Mouse (Mus musculus) C2C12 (cell line): ENCODE measurements around the gene Slc44a1. TPM values are rescaled to one million over a fixed set of nuclear protein-coding genes. Genes with fewer than 3 reads are reported as not detected.

Source experiments
- H3K27me3 ChIP-seq: one replicate; pipeline ENCODE4 v1.6.1; 2011; ENCODE audit not compliant: control insufficient read depth, insufficient read depth, insufficient read length
- H3K36me3 ChIP-seq: one replicate; pipeline ENCODE4 v1.6.1; 2011; ENCODE audit not compliant: control insufficient read depth, insufficient read depth
- H3K4me3 ChIP-seq: one replicate; pipeline ENCODE4 v1.5.1; 2011; ENCODE audit warnings: mild to moderate bottlenecking, control low read depth; ENCODE audit not compliant: poor library complexity, insufficient read depth, severe bottlenecking
- H3K79me2 ChIP-seq: one replicate; pipeline ENCODE4 v1.6.1; 2011; ENCODE audit not compliant: control insufficient read depth, insufficient read depth
- H3K79me3 ChIP-seq: one replicate; pipeline ENCODE4 v1.6.1; 2011; ENCODE audit warnings: low read depth, control low read depth
- H3ac ChIP-seq: one replicate; pipeline ENCODE3; 2011; ENCODE audit warnings: low read depth; ENCODE audit not compliant: control insufficient read depth, insufficient read length
- CEBPB ChIP-seq: IDR thresholded peaks from one replicate; pipeline ENCODE4 v1.6.1; 2011; ENCODE audit warnings: low read depth, mild to moderate bottlenecking, control low read depth, moderate library complexity
- CTCF ChIP-seq: IDR thresholded peaks from one replicate; pipeline ENCODE4 v1.5.1; 2011; ENCODE audit not compliant: control insufficient read depth, insufficient read depth, insufficient read length
- FOSL1 ChIP-seq: IDR thresholded peaks from one replicate; pipeline ENCODE4 v1.8.0; 2011; ENCODE audit warnings: mild to moderate bottlenecking, low read length; ENCODE audit not compliant: poor library complexity, insufficient read depth, severe bottlenecking
- MAX ChIP-seq: IDR thresholded peaks from one replicate; pipeline ENCODE4 v1.6.1; 2011; ENCODE audit warnings: mild to moderate bottlenecking, control low read depth
- MYOD1 ChIP-seq: IDR thresholded peaks from one replicate; pipeline ENCODE4 v1.6.1; 2011; ENCODE audit warnings: low read depth; ENCODE audit not compliant: control insufficient read depth, insufficient read length
- MYOG ChIP-seq: IDR thresholded peaks from one replicate; pipeline ENCODE4 v1.6.1; 2011; ENCODE audit not compliant: control insufficient read depth, insufficient read length; ENCODE audit errors: extremely low read depth
- USF1 ChIP-seq: IDR thresholded peaks from one replicate; pipeline ENCODE4 v1.6.1; 2011; ENCODE audit warnings: low read depth, mild to moderate bottlenecking, control low read depth, moderate library complexity
- polyA plus RNA-seq: library from polyadenylated mRNA; unstranded; fragments of >200 nt; fragmentation: generic; extraction: Trizol; gene quantifications from one replicate; pipeline ENCODE4 v1.2.1, GENCODE M21; 2012; ENCODE audit warnings: missing spikeins

The Slc44a1 gene
- polyA plus RNA-seq, 1 experiment, result 27.1 TPM

DNA sequence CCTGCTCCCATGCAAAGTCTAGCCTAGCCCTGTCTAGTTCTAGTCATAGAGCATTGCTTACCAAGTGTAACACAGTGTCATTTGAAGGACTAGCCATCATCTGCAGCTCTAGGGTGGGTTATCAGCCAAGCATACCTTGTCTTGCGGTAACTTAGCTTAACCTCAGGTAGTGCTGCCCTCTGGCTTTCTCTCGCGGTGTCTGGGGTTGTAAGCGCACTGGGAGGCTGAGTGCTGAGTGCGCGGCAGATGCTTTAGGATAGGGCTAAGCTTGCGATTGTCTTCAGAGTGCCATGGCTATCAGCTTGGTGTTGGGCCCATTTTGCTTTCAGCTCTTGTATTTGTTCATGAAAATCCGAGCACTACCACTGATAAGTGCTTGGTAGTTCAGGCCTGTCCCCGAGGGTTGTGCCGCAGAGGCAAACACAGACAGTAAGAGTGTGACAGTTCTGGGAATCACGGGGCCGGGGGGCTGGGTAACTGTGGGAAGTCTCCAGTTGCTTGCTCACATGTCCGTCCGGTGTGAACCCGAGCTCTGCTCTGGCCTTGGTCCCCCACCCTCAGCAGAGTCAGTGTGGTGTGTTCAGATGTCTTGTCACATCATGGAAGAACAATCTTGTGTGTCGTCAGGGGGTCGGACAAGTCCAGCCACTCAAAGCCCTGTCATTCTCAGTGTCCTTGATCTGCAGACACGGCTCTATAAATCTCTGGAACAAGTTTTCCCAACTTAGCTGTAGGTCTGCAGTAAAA is 22.5 kb downstream of the Slc44a1 start:
- Histone ChIP-seq H3K79me2 (peaks cover 97% of the 10 kb centered on the region), H3ac (no peak overlapping the region), H3K4me3 (no peak overlapping the region), H3K79me3 (peaks cover 57% of the 10 kb centered on the region), H3K27me3 (no peaks in the 10 kb centered on the region), H3K36me3 (no peaks in the 10 kb centered on the region)
- TF ChIP-seq MAX (no peak), USF1 (no peak), CTCF (no peak), MYOG (no peak), CEBPB (no peak), MYOD1 (no peak), FOSL1 (no peak)

DNA sequence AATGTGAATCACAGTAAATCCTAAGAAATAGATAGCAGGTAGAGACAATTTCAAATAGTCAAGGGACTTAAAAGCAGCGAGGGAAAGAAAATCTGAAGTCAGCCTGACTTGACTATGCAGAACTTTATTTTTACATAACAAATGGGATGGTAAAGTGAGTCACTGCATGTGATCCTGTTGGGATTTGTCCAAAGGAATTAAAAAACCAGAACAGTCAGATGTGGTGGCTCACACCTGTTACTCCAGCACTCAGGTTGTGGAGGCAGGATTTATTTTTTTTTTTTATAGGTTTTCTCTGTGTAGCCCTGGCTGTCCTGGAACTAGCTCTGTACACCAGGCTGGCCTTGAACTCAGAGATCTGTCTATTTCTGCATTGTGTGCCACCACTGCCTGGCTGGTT is 25.7 kb downstream of the Slc44a1 start:
- H3ac ChIP-seq, result no peak overlapping the region
- no peak overlapping the region for H3K4me3 ChIP-seq
- H3K36me3 ChIP-seq, result no peaks in the 10 kb centered on the region
- no peak for TF ChIP-seq MYOG
- peak; percentile 58 for TF ChIP-seq MYOD1
- H3K27me3 ChIP-seq, result no peaks in the 10 kb centered on the region
- peaks cover 94% of the 10 kb centered on the region for H3K79me2 ChIP-seq
- H3K79me3 ChIP-seq, result peaks cover 37% of the 10 kb centered on the region

DNA sequence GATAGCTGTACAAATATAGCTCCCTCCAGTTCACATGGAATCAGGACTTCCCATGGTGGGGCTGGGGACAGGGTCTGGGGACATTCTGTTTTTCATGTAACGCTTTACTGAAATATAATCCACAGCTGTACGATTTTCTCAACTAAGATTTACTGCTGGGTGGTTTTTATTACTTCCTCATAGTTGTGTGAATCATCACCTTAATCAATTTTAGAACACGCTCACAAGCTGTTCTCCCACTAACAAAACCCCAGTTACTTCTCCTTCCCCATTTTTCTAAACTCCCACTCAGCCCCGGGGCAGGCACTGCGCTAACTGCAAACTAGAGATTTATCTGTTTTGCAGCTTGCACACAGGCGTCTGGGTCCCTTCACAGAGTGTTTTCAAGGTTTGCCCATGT is 28.8 kb downstream of the Slc44a1 start:
- Histone ChIP-seq H3K79me3 (peaks cover 24% of the 10 kb centered on the region), H3ac (no peak overlapping the region), H3K4me3 (no peak overlapping the region), H3K27me3 (no peaks in the 10 kb centered on the region), H3K79me2 (peaks cover 77% of the 10 kb centered on the region), H3K36me3 (no peaks in the 10 kb centered on the region)
- TF ChIP-seq CTCF, result no peak
- TF ChIP-seq FOSL1, result no peak
- TF ChIP-seq MYOD1, result no peak
- TF ChIP-seq CEBPB, result no peak
- no peak for TF ChIP-seq MYOG
- TF ChIP-seq MAX, result no peak
- no peak for TF ChIP-seq USF1

DNA sequence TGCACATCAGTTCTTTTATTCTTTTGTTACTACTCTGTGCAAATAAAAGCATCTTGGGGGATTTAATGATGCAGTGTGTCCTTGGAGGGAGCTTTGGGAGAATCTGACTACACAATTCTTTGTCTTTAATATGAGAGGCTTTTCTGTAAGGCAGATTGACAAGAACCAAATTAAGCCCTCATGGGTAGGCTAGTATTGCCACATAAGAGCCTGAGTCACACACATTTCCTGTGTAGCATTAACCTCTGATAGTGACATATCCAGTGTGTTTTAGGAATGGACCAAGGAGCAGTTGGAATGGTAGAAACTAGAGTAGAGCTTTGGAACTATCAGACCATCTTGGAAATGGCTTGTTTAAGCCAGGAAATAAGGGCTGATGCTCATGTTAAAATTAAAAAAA is 33.9 kb downstream of the Slc44a1 start:
- H3K79me2 ChIP-seq, result peaks cover 74% of the 10 kb centered on the region
- no peak overlapping the region for H3K4me3 ChIP-seq
- H3K36me3 ChIP-seq, result no peaks in the 10 kb centered on the region
- H3K27me3 ChIP-seq, result no peaks in the 10 kb centered on the region
- H3K79me3 ChIP-seq, result peaks cover 13% of the 10 kb centered on the region
- H3ac ChIP-seq, result no peak overlapping the region
- TF ChIP-seq MAX (no peak), CEBPB (peak; percentile 81)

DNA sequence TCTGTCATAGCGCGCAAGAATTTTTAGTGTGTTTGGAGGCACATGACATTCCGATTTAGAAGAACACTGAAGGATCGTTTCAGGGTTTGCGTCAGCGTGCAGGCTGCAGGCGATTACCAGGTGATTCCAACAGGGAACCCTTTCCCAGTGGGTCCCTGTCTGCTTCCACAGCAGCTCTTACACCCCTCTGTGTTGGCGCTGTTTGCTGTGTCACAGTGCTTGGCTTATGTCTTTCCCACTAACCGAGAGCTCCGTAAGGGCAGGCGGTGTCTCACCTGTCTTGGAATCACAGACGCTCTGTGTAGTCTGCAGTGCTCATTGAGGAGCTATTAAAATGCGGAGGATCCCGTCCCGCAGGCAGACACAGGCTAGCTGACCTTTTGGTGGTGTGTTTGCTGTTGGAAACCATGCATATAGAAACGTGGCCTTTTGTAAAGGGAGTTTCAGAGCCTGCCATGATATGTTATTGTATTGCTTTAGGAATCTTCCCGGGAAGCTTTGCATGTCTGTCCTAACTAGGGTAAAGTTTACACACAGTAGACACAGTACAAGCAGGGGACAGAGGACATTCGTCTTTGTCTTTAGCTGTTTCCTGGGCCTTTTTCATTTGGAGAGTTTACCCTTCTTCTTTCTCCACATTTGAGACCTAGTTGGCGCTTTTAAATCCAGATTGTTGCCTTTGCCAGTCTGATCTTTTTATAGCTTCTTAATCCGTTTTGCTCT is 35.2 kb downstream of the Slc44a1 start:
- Histone ChIP-seq H3K79me2 (peaks cover 74% of the 10 kb centered on the region), H3K36me3 (no peaks in the 10 kb centered on the region), H3ac (no peak overlapping the region), H3K4me3 (no peak overlapping the region), H3K27me3 (no peaks in the 10 kb centered on the region), H3K79me3 (peaks cover 12% of the 10 kb centered on the region)
- TF ChIP-seq MAX (no peak), USF1 (no peak), MYOD1 (no peak), MYOG (no peak), FOSL1 (no peak), CEBPB (no peak), CTCF (no peak)

DNA sequence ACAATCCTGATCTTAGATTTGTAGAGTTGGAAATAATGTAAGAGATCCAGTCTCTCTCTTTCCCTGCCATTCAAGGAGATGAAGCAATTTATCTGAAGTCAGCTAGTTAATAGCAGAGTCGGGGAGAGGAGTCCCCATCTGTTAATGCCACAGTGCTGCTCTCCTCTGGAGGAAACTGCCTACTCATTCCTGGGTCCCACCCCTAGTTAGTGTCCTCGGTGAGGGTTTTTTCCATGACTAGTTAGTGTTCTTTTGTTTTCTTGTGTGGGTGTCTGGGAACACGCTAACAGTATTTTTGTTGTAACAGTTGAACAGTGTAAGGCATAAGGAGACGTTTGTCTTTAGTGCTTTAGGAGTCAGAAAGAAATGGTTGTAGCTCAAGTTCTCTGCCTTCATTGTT is 38.4 kb downstream of the Slc44a1 start:
- TF ChIP-seq MYOD1, result no peak
- TF ChIP-seq MYOG, result no peak
- no peak for TF ChIP-seq CTCF
- TF ChIP-seq MAX, result no peak
- TF ChIP-seq CEBPB, result no peak
- TF ChIP-seq USF1, result no peak
- TF ChIP-seq FOSL1, result no peak
- Histone ChIP-seq H3K79me3 (peaks cover 8% of the 10 kb centered on the region), H3ac (no peak overlapping the region), H3K36me3 (peaks cover 7% of the 10 kb centered on the region), H3K4me3 (no peak overlapping the region), H3K79me2 (peaks cover 63% of the 10 kb centered on the region), H3K27me3 (no peaks in the 10 kb centered on the region)
